Mouse (Mus musculus) 3134 (cell line): ENCODE results near the gene Chpf.

Experiments
- DNase-seq: peaks from one replicate; pipeline ENCODE4 v3.0.0-alpha.2; 2011; ENCODE audit warnings: low spot score; ENCODE audit not compliant: insufficient read length; ENCODE audit errors: extremely low read depth

The Chpf gene

DNA sequence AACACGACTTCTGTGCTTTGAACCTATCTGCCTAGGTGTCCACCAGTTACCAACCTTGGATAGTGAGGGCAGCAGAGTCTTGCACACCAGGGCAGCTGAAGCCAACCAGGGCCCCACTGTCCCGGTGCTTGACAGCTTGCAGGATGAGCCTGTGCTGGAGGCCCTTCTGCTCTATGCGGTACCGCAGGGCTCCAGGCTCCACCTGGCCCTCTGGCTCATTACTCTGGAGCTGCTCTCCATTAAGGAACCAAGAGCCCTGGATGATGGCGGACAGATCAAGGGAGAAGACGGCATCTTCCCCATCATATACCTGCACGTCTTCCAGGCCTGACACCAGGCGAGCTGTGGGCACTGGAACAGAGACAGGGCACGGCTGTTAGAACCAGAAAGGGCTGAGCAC is 22.8 kb upstream of the Chpf start:
- no peak for DNase-seq

DNA sequence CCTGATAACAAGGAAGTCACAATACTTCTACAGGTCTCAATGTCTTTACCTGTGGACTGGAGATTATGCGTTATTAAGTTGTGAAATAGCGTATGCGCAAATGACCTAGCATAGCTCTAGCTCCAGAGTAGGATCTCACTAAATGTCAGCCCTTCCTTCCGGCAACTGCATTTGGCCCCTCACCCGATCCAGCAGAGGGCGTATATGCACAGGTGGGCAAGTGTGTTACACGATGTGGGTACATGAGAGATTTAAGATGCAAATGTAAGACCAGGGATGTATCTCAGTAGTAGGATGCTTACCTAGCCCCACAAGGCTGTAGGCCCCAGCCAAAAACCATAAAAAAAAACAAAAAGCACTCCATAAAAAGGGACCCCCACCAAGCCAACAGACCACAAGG is 20.3 kb upstream of the Chpf start:
- DNase-seq, result no peak

DNA sequence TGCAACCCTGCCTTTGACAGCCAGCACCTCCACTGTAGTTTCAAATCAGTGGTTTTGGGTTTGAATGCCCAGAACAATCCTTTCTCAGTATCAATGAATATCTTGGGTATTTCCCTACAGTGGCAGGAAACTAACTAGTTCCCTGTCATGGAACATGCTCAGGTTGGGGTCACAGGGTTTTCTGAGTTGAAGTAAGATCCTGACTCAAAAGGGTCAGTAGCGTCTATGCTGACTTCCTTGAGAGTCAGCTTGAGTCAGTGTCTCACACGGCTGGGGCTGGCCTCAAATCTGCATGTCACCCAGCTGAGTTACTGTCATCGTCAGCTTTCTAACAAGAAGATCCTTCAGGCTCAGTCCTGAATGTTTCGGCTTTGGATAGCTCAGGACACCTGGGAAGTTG is 19.8 kb upstream of the Chpf start:
- DNase-seq, result no peak

DNA sequence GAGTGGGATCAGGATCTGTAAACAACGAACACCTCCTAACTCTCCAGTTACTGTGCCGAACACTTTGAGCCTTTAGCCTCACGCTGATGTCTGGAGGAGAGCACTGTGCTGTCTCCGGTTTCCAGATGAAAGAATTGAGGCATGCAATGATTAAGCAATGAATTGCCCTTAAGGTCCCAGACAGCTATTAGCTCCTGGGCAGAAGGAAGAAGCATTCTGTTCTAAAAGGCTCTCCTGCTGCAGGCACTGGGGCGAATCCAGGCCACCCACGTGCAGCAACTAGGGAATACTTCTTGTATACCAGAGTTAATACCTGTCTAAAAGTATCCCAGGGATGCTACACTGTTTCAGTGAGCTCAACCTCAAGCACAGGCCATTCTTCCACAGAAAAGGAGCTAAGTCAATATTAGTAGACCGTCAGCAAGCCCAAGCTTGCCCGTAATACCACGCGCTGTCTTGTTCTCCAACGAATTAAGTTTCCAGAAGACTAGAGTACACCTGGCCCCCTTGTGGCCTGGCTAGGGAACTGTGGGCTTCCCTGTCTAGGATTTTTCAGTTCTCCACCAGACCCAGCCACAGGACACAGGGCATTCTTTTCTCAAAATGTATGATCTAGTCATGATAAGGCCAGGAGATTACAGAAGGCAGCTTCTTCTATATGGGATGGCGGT is 15.9 kb upstream of the Chpf start:
- DNase-seq, result no peak

DNA sequence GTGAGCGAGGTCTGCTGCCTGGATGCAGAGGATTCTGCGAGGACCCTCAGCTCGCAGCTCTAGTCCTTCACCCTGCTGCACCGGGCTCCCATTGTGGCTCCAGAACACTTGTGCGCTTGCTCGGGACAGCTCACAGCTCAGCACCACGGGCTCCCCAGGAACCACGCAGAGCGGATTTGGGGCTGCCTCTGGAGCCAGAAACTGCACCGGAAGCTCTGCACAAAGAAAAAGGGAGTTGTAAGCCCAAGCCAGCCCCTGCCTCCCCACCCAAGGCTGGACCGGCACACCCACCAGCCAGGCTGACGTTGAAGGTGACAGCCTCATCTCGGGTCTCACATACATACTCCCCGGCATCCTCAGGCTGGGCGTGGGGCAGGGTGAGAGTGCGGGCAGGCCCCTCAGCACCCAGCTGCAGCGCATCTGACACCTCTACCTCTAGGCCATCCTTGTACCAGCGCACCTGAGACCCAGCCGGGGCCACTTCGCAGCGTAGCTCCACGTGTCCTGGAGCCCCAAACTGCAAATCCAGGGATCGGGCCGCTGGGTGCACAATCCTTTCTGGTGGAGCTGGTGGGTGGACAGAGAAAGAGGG is 13.6 kb upstream of the Chpf start:
- DNase-seq, result no peak

GRCm38 (mm10) chr1:75490785-75491551 is 11.9 kb upstream of the Chpf start:
- DNase-seq, result no peak

DNA sequence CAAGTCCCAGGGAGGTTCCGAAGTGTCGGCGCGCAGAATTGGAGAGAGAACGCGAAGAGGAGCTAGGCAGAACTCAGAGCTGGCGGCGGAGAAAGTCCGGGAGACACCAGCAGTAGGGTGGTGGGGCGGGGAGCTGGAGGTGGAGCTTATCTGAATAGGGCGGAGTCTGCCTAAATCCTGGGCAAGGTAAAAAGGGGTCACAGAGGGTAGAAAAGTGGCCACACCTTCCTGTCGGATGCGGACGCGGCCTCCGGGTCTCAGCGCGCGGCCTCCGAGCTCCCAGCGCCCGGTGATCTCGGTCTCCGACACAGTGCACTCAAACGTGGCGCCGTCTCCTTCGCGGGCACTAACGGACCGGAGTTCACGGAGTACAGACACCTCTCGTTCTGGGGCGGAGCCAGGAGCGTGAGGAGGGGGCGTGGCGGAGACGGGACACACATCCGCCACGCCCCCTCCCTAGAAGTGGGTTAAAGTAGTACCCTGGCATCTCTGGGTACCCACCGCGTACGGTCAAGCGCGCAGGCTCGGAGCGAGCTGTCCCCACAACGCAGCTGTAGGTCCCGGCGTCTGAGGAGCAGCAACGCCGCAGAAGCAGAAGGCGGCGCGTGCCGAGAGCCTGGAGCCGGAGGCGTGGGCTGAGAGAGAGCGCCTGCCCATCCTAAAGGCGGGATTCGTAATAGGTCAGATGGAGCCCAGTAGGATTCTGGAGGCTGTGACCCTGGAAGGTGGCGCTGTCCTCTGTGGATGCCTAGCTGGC is 8.5 kb upstream of the Chpf start:
- DNase-seq, result no peak

GRCm38 (mm10) chr1:75487040-75487404 is 7.9 kb upstream of the Chpf start:
- no peak for DNase-seq

DNA sequence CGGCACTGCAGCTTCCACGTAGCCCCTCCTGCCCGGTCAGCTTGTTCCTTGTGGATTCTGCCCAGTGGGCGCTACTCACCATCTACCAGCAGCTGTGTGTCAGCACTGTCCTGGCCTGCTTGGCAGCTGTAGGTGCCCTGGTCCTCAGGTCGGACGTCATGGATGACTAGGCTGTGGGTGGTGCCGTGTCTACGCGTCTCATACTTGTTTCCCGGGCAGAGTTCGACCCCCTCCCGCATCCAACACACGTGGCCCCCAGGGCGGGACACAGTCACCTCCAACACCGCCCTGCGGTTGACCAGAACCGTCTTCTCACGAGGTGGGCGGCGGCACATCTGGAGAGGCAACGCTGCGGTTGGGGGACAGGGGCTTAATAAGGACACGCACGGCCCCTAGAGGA is 7.5 kb upstream of the Chpf start:
- DNase-seq, result no peak

- no peak for DNase-seq
Measured at GRCm38 (mm10) chr1:75480735-75481134, 1.6 kb upstream of the Chpf start.

GRCm38 (mm10) chr1:75480036-75480435 is 929 bp upstream of the Chpf start:
- no peak for DNase-seq

DNA sequence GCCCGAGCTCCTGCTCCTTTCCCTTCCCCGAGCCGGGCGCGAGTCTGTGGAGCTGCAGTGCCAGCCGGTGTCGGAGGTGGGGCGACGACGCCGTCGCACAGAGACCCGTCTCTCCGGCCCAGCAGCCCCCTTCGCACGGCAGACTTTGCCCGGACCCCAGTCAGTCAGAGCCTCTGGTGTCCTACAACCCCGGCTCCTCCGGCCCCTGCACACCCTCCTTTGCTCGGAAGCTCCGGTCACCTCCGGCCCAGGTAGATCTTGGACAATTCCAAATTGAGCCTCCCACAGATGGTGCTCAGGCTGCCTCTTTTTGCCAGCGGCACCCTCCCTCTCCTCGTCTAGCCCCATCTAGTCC is 505 bp upstream of the Chpf start:
- DNase-seq, result no peak

DNA sequence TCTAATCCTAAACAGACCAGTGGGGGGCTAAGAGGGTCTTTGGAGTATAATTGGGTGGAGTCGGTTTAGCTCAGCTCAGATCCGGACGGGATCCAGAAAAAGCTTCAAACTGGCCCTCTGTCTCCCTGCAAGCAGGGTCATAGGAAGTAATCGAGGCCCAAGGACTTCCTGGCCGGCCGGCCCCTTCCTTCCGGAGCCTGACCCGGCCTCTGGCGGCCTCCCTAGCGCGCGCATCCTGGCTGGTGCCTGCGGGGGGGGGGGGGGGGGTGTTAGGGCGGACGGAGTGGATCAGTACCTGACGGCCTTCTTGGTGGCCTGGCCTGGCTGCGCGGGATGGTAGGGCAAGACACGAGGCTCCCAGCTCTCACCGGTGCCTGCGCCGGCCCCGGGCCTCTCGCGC is 610 bp downstream of the Chpf start:
- no peak for DNase-seq

- DNase-seq, result no peak
Measured at GRCm38 (mm10) chr1:75477966-75478290, 1.2 kb downstream of the Chpf start.

DNA sequence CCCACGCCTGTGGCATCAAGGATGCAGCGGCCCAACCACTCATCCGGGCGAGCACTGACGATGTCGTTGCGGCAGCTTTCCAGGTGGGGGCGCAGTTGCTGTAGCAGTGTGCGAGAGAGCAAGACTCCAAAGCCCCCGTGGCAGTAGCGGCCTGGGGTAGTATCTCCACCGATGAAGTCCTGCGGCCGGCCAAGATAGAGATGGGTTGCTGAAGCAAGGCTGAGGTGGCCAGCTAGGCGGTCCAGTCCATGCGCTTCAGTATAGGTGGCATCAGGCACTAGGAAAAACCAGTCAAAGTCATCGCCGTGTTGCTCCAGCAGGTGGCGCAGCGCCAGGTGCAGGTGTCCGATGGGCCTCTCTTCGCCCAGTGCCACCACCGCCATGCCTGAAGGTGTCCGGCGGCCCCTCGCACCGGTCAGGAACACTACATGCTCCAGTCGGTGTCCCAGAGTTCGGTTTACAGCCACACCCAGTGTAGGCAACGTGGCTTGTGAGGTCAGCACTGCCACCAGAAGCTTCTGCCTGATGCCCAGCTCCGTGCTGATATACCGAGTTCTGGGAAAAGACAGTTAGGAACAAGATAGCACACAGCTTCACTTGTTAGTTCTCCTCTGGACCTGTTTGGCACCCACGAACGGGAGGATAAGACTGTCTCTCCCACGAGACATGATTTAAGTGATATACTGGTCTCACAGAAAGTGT is 1.7 kb downstream of the Chpf start:
- peak; percentile 75 for DNase-seq

GRCm38 (mm10) chr1:75476441-75476840 is 2.7 kb downstream of the Chpf start:
- DNase-seq, result no peak

DNA sequence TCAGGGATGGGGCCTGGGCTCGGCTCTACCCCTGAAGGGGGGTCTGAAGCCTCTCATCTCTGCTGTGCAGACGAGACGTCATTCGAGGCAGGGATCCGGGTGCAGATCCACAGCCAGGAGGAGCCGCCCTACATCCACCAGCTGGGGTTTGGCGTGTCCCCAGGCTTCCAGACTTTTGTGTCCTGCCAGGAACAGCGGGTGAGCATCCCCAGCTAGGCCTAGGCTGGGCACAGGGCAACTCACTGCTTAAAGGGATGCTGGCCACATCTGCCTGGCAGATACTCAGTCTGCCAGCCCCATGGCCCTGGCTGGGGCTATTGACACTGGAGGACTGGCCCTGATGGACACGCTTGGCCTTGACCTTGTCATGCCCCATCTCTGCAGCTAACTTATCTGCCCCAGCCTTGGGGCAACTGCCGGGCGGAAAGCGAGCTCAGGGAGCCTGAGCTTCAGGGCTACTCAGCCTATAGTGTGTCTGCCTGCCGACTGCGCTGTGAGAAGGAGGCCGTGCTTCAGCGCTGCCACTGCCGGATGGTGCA is 9.8 kb downstream of the Chpf start:
- DNase-seq, result no peak

GRCm38 (mm10) chr1:75467215-75467927 is 11.7 kb downstream of the Chpf start:
- DNase-seq, result peak; percentile 64

DNA sequence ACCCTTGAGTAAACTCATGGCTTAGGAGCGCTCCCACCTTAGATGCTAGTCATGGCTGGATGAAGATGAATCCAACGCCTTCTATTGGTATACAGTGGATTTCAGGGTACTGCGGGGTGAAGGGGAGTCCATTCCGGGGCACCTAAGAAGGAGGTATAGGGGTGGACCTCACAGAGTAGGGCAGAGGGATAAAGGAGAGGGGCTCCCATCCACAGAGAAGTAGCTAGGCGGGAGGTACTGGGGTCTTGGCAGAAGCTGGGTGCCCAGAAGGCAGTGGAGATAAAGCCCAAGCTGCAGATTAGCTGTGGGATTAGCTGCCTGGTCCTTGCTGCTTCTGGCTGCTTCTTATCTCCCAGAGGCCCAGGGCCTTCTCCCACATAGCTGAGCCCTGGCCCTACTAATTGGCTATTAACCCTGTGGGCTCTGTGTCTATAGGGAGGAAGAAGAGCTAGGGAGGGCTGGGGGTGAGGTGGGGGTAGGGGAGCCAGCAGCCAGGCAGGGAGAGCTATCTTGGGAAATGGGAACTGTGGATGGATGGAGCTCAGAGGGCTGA is 15.4 kb downstream of the Chpf start:
- no peak for DNase-seq

DNA sequence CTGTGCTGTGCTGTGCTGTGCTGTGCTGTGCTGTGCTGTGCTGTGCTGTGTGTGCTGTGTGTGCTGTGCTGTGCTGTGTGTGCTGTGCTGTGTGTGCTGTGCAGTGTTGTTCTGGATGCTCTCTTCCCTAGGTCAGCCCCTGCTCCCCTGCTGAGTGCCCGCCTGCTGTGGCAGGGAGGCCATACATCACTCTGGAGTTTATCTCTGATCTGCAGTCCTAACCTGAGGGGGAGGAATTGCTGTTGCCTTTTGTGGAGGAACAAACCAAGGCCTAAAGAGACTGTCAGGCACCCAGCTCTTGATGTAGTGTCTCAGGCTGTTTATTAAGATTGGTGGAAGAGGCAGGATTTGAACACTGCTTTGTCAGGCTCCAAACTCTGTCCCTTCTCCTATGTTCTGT is 16.5 kb downstream of the Chpf start:
- DNase-seq, result no peak
